ENCODE assay signal across 26 mouse cellular contexts in genomic region chr10:95420284-95420683, GRCm38 (mm10). TPM values are rescaled to one million over a fixed set of nuclear protein-coding genes. Genes with fewer than 3 reads are reported as not detected.
DNase-seq lines count a peak whose midpoint lies in the region; ATAC-seq and TF ChIP-seq lines count a peak whose summit lies in the region.
"Had no signal": no experiment of that assay in that cellular context is flagged by ENCODE, and none has a peak within 500 bp of the region (broad histone marks: within the 10 kb centered on the region; RNA-seq: fewer than 3 reads in every experiment).

No protein-coding gene starts in this region.

- TF ChIP-seq CTCF in liver, adult 2 months (IDR thresholded peaks at IDR 0.05; ENCODE audit: low read depth, low read length), result no peak
- no peak for TF ChIP-seq CTCF in lung, adult 2 months (IDR thresholded peaks at IDR 0.05; ENCODE audit: insufficient read depth, low read length)
- no peak for TF ChIP-seq CTCF in kidney, adult 2 months (conservative IDR thresholded peaks at IDR 0.05; ENCODE audit: insufficient read depth, insufficient read length, low read depth, low read length)

- no peak overlapping the region for H3K27ac ChIP-seq in liver, adult 2 months (replicated peaks; ENCODE audit: insufficient read depth, low read depth, low read length)
- H3K27ac ChIP-seq in liver, embryonic 11.5 days (ENCODE audit: low read depth, low read length), result no peak overlapping the region
- H3K27ac ChIP-seq in kidney, adult 2 months (ENCODE audit: insufficient read depth, low read depth, low read length), result no peak overlapping the region
- H3K27ac ChIP-seq: embryonic facial prominence, embryonic 12.5 days; embryonic facial prominence, embryonic 15.5 days; gastrocnemius, adult 2 months; hindbrain, embryonic 10.5 days; hindbrain, embryonic 13.5 days had no signal

- ATAC-seq in liver, embryonic 11.5 days (replicated peaks; ENCODE audit: low FRiP score), result no peak
- ATAC-seq: forebrain, embryonic 14.5 days; forebrain, postnatal 0 days; hindbrain, embryonic 16.5 days had no signal

- no peak overlapping the region for H3K4me3 ChIP-seq in liver, adult 2 months (ENCODE audit: insufficient read depth, low read depth, low read length)
- no peak overlapping the region for H3K4me3 ChIP-seq in liver, embryonic 11.5 days (ENCODE audit: low read depth, low read length)
- H3K4me3 ChIP-seq in lung, adult 2 months (replicated peaks; ENCODE audit: extremely low read depth, low read depth, low read length), result no peak overlapping the region
- H3K4me3 ChIP-seq in kidney, adult 2 months (ENCODE audit: insufficient read depth, low read depth, low read length), result no peak overlapping the region
- H3K4me3 ChIP-seq: embryonic facial prominence, embryonic 12.5 days; embryonic facial prominence, embryonic 15.5 days; gastrocnemius, adult 2 months; hindbrain, embryonic 10.5 days; hindbrain, embryonic 13.5 days had no signal

- H3K9ac ChIP-seq in liver, adult 2 months (ENCODE audit: low read depth, low read length), result no peak overlapping the region
- H3K9ac ChIP-seq in liver, embryonic 11.5 days (ENCODE audit: low read depth, low read length), result no peak overlapping the region
- H3K9ac ChIP-seq: embryonic facial prominence, embryonic 12.5 days; embryonic facial prominence, embryonic 15.5 days; forebrain, postnatal 0 days; hindbrain, embryonic 13.5 days had no signal

- peaks cover 21% of the 10 kb centered on the region for H3K4me1 ChIP-seq in liver, adult 2 months (ENCODE audit: control insufficient read depth, insufficient read depth, low read length)
- peaks cover 5% of the 10 kb centered on the region for H3K4me1 ChIP-seq in liver, embryonic 11.5 days (replicated peaks; ENCODE audit: control insufficient read depth, insufficient read depth, low read length)
- H3K4me1 ChIP-seq in lung, adult 2 months (ENCODE audit: control insufficient read depth, insufficient read depth, low read length), result peaks cover 3% of the 10 kb centered on the region; the same call in 1 of the 2 replicates
- peaks cover 2% of the 10 kb centered on the region; the same call in 1 of the 2 replicates for H3K4me1 ChIP-seq in kidney, adult 2 months (ENCODE audit: control insufficient read depth, insufficient read depth, low read length)

- no peak for TF ChIP-seq POLR2A in liver, adult 2 months (IDR thresholded peaks at IDR 0.05; ENCODE audit: extremely low read depth, insufficient read depth, low read length)
- no peak for TF ChIP-seq POLR2A in lung, adult 2 months (IDR thresholded peaks at IDR 0.05; ENCODE audit: borderline replicate concordance, extremely low read depth, low read depth, low read length)
- no peak for TF ChIP-seq POLR2A in kidney, adult 2 months (IDR thresholded peaks at IDR 0.05; ENCODE audit: low read depth, low read length)

- WGBS in liver, adult 2 months, result 24% methylated on average over 10 of the region's 10 CpGs
- WGBS in liver, embryonic 11.5 days, result 73% methylated on average over 10 of the region's 10 CpGs
- WGBS in lung, adult 2 months, result 69% methylated on average over 10 of the region's 10 CpGs
- 85% methylated on average over 10 of the region's 10 CpGs for WGBS in kidney, adult 2 months

- no peaks in the 10 kb centered on the region for H3K9me3 ChIP-seq in liver, embryonic 11.5 days (ENCODE audit: control insufficient read depth, low read length)
- H3K9me3 ChIP-seq: embryonic facial prominence, embryonic 12.5 days; embryonic facial prominence, embryonic 15.5 days; hindbrain, embryonic 10.5 days; hindbrain, embryonic 13.5 days had no signal

- no peaks in the 10 kb centered on the region for H3K36me3 ChIP-seq in liver, adult 2 months (ENCODE audit: control insufficient read depth, insufficient read depth, low read length)
- H3K36me3 ChIP-seq in liver, embryonic 11.5 days (ENCODE audit: control insufficient read depth, insufficient read depth, low read length), result no peaks in the 10 kb centered on the region
- no peaks in the 10 kb centered on the region for H3K36me3 ChIP-seq in kidney, adult 2 months (ENCODE audit: control insufficient read depth, insufficient read depth, low read length)
- H3K36me3 ChIP-seq: embryonic facial prominence, embryonic 12.5 days; embryonic facial prominence, embryonic 15.5 days; hindbrain, embryonic 10.5 days; hindbrain, embryonic 13.5 days had no signal

- DNase-seq in liver, adult 2 months (ENCODE audit: extremely low read depth, low read depth, low spot score), result peak; percentile 73
- no peak for DNase-seq in liver, embryonic 11.5 days (ENCODE audit: low spot score)
- DNase-seq in lung, postnatal 25 days (ENCODE audit: low spot score), result peak; percentile 73
- no peak for DNase-seq in lung, adult 2 months
- peak; percentile 40 to 47 for DNase-seq in lung, postnatal 4 days
- DNase-seq in kidney, adult 2 months, result no peak
- DNase-seq: adrenal gland, adult 8-10 months; B cell, adult 2 months; cerebellum, adult 11 months; cerebellum, adult 2 months; cerebellum, adult 9-11 months; cerebellum, postnatal 25 days; forebrain, postnatal 0 days; gastrocnemius, adult 2 months; gastrocnemius, postnatal 14 days; heart, adult 11 months; heart, postnatal 36 days had no signal

- no peak overlapping the region for H3K4me2 ChIP-seq in liver, embryonic 11.5 days
- H3K4me2 ChIP-seq: embryonic facial prominence, embryonic 12.5 days; embryonic facial prominence, embryonic 15.5 days; heart, embryonic 11.5 days; hindbrain, embryonic 13.5 days had no signal

- H3K27me3 ChIP-seq in liver, adult 2 months (ENCODE audit: control insufficient read depth, insufficient read depth, low read length), result no peaks in the 10 kb centered on the region
- peaks cover 14% of the 10 kb centered on the region for H3K27me3 ChIP-seq in liver, embryonic 11.5 days (replicated peaks; ENCODE audit: control insufficient read depth, insufficient read depth, low read length)
- H3K27me3 ChIP-seq in kidney, adult 2 months (replicated peaks; ENCODE audit: control insufficient read depth, insufficient read depth, low read length), result no peaks in the 10 kb centered on the region
- H3K27me3 ChIP-seq: CH12.LX; embryonic facial prominence, embryonic 12.5 days; embryonic facial prominence, embryonic 15.5 days had no signal

- 0 out of 2 replicates have a peak, but pooled peaks cover 4% of the 10 kb centered on the region for H3K79me2 ChIP-seq in liver, adult 2 months (ENCODE audit: control insufficient read depth, insufficient read depth, low read length)

RNA-seq across cellular contexts. Expression of gene Socs2, which starts 3.3 kb away (rescaled TPM):
- 5.3 and 12.3 TPM in 2 replicates for total RNA-seq in liver, adult 2 months (2014; rRNA removed)
- polyA plus RNA-seq in liver, adult 2 months (2012; rRNA removed), result 20.0 and 53.8 TPM in 2 replicates
- 19.4 and 21.1 TPM in 2 replicates for polyA plus RNA-seq in liver, embryonic 11.5 days (2014; fragmentation: Nextera tagmentation; extraction: Ambion mirVana)
- 83.1 and 140 TPM in 2 replicates for polyA plus RNA-seq in lung, adult 2 months (2012; rRNA removed)
- 24.5 and 42.9 TPM in 2 replicates for polyA plus RNA-seq in kidney, adult 2 months (2012; rRNA removed)
- total RNA-seq: common myeloid progenitor, adult 5-6 weeks had no signal

Comparison
In these comparisons a context has a peak if more than half of its experiments do, and no peak if none do; other contexts are left out.
1. DNase-seq: peak in liver, adult 2 months (single experiment), lung, postnatal 25 days (single experiment) and lung, postnatal 4 days (2 of 2); none in liver, embryonic 11.5 days (single experiment), lung, adult 2 months (single experiment) and kidney, adult 2 months (single experiment).